20 mouse cellular contexts compared by ENCODE assay signal in the genomic region with DNA sequence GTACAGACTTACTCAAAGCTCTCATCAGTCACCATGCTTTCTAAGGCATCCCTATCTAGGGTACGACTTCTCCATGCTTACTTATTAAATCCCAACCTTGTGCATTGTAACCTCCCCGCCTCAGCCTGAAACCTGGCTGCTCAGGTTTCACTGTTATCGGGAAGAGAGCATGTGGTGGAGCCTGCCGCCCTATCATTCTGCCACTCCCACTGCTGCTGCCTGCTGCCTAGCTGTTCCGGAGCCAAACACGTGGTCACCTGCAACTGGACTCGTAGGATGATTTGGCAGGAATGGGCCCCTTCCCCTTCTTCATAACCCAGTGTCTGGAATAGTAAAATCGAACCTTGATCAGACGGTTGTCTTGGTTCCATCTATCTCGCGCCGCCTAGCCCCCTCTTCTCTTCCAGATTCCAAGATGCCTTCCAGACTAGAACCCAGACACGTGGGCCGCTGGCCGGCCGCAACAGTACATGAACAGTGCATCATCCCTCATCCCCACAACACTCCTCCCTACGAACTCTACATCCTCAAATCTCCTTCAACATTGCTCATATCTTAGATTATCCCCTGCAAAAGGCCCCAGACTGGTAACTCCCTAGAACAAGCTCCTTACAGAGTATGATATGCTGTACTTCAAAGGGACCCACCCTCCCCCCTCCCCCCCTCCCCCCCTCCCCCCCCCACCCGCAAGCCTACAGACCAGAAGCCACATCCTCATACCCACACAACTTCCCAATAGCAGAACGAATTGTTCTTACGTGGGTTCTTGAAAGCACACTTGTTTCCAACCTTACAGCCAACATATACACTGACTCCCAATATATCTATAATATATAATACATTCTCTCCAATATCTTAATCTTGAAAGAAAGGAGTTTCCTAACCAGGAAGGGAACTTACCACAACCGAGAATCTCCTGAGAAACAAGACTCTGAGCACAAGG. TPM values are rescaled to one million over a fixed set of nuclear protein-coding genes. Genes with fewer than 3 reads are reported as not detected.
DNase-seq lines count a peak whose midpoint lies in the region; ATAC-seq and TF ChIP-seq lines count a peak whose summit lies in the region.
"Had no signal": no experiment of that assay in that cellular context is flagged by ENCODE, and none has a peak within 500 bp of the region (broad histone marks: within the 10 kb centered on the region; RNA-seq: fewer than 3 reads in every experiment).

No protein-coding gene starts in this region.

- H3K4me3 ChIP-seq in intestine, embryonic 14.5 days (ENCODE audit: low read depth, low read length), result no peak overlapping the region
- no peak overlapping the region for H3K4me3 ChIP-seq in intestine, postnatal 0 days (ENCODE audit: low read depth, low read length)
- H3K4me3 ChIP-seq in liver, embryonic 14.5 days (ENCODE audit: insufficient read depth in 1 of 2, low read depth in 2 of 2, low read length in 2 of 2), result no peak overlapping the region
- no peak overlapping the region for H3K4me3 ChIP-seq in stomach, embryonic 15.5 days (replicated peaks)
- H3K4me3 ChIP-seq: embryonic facial prominence, embryonic 15.5 days; heart, embryonic 15.5 days; hindbrain, embryonic 15.5 days had no signal

- no peak for DNase-seq in intestine, embryonic 14.5 days (ENCODE audit: low spot score)
- no peak for DNase-seq in liver, embryonic 14.5 days (ENCODE audit: low read depth in 3 of 3, low spot score in 3 of 3)
- no peak for DNase-seq in gastrocnemius, postnatal 10 days
- no peak for DNase-seq in urinary bladder, adult 18-20 months (ENCODE audit: low spot score in 2 of 2)
- no peak for DNase-seq in cerebellum, postnatal 36 days
- DNase-seq: cerebellum, adult 11 months; gastrocnemius, postnatal 36 days; lung, adult 2 months; thymus, postnatal 14 days had no signal

- no peaks in the 10 kb centered on the region for H3K27me3 ChIP-seq in intestine, embryonic 14.5 days (replicated peaks; ENCODE audit: control insufficient read depth, insufficient read depth, low read length)
- no peaks in the 10 kb centered on the region for H3K27me3 ChIP-seq in intestine, postnatal 0 days (replicated peaks; ENCODE audit: control insufficient read depth, insufficient read depth, low read length)
- H3K27me3 ChIP-seq in liver, embryonic 14.5 days (ENCODE audit: control insufficient read depth, insufficient read depth, low read length), result no peaks in the 10 kb centered on the region
- H3K27me3 ChIP-seq in stomach, embryonic 15.5 days (replicated peaks), result no peaks in the 10 kb centered on the region
- H3K27me3 ChIP-seq: embryonic facial prominence, embryonic 15.5 days; heart, embryonic 15.5 days; hindbrain, embryonic 15.5 days had no signal

- ATAC-seq in intestine, embryonic 14.5 days (replicated peaks; ENCODE audit: low FRiP score, low TSS enrichment, low read depth), result peak; percentile 2; the same call in 1 of the 2 replicates
- no peak for ATAC-seq in intestine, postnatal 0 days
- peak; percentile 31 for ATAC-seq in granulocyte monocyte progenitor cell, adult 5-6 weeks (replicated peaks; ENCODE audit: poor library complexity, severe bottlenecking)
- peak; percentile 68 for ATAC-seq in liver, embryonic 14.5 days (ENCODE audit: insufficient read depth)
- peak; percentile 29; the same call in 1 of the 2 replicates for ATAC-seq in stomach, embryonic 15.5 days (ENCODE audit: insufficient read depth, low FRiP score, low read depth)
- ATAC-seq: forebrain, embryonic 14.5 days had no signal

- 69% methylated on average over 20 of the region's 21 CpGs for WGBS in intestine, embryonic 14.5 days
- 54% methylated on average over 20 of the region's 21 CpGs for WGBS in intestine, postnatal 0 days
- WGBS in liver, embryonic 14.5 days (ENCODE audit: insufficient replicate concordance), result 34% methylated on average over 20 of the region's 21 CpGs
- WGBS in stomach, embryonic 15.5 days, result 58% methylated on average over 20 of the region's 21 CpGs

- no peaks in the 10 kb centered on the region for H3K36me3 ChIP-seq in intestine, embryonic 14.5 days (ENCODE audit: control insufficient read depth, insufficient read depth, low read length)
- H3K36me3 ChIP-seq in intestine, postnatal 0 days (ENCODE audit: control insufficient read depth, insufficient read depth), result no peaks in the 10 kb centered on the region
- no peaks in the 10 kb centered on the region for H3K36me3 ChIP-seq in liver, embryonic 14.5 days (replicated peaks; ENCODE audit: control insufficient read depth, insufficient read depth, low read depth)
- no peaks in the 10 kb centered on the region for H3K36me3 ChIP-seq in stomach, embryonic 15.5 days
- H3K36me3 ChIP-seq: embryonic facial prominence, embryonic 15.5 days; heart, embryonic 15.5 days; hindbrain, embryonic 15.5 days had no signal

- H3K4me2 ChIP-seq in intestine, embryonic 14.5 days (ENCODE audit: low read length), result no peak overlapping the region
- no peak overlapping the region for H3K4me2 ChIP-seq in intestine, postnatal 0 days (replicated peaks; ENCODE audit: low read depth)
- H3K4me2 ChIP-seq in liver, embryonic 14.5 days (ENCODE audit: low read depth), result no peak overlapping the region; the same call in 1 of the 2 replicates
- H3K4me2 ChIP-seq in stomach, embryonic 15.5 days, result no peak overlapping the region
- H3K4me2 ChIP-seq: embryonic facial prominence, embryonic 15.5 days; heart, embryonic 15.5 days; hindbrain, embryonic 15.5 days had no signal

- peak; percentile 44 for TF ChIP-seq EP300 in liver, embryonic 14.5 days (IDR thresholded peaks at IDR 0.05; ENCODE audit: low read depth)

- H3K9me3 ChIP-seq in intestine, embryonic 14.5 days (ENCODE audit: control insufficient read depth, low read length), result no peaks in the 10 kb centered on the region
- no peaks in the 10 kb centered on the region for H3K9me3 ChIP-seq in intestine, postnatal 0 days (ENCODE audit: control insufficient read depth)
- H3K9me3 ChIP-seq in liver, embryonic 14.5 days (ENCODE audit: control insufficient read depth, low read length), result no peaks in the 10 kb centered on the region
- H3K9me3 ChIP-seq in stomach, embryonic 15.5 days, result no peaks in the 10 kb centered on the region
- H3K9me3 ChIP-seq: embryonic facial prominence, embryonic 15.5 days; heart, embryonic 15.5 days; hindbrain, embryonic 15.5 days had no signal

- TF ChIP-seq CTCF in intestine, postnatal 0 days (IDR thresholded peaks at IDR 0.05; ENCODE audit: low read depth), result no peak
- no peak for TF ChIP-seq CTCF in liver, embryonic 14.5 days (IDR thresholded peaks at IDR 0.05; ENCODE audit: low read depth)

- H3K4me1 ChIP-seq in intestine, embryonic 14.5 days (replicated peaks; ENCODE audit: control insufficient read depth, insufficient read depth, low read length), result peaks cover 14% of the 10 kb centered on the region
- no peaks in the 10 kb centered on the region; the same call in 1 of the 2 replicates for H3K4me1 ChIP-seq in intestine, postnatal 0 days (replicated peaks; ENCODE audit: control insufficient read depth, insufficient read depth, low read length)
- H3K4me1 ChIP-seq in liver, embryonic 14.5 days (replicated peaks; ENCODE audit: control insufficient read depth in 2 of 2, insufficient read depth in 2 of 2, low read length in 1 of 2), result peaks cover 26 to 39% of the 10 kb centered on the region in 2 experiments
- peaks cover 17% of the 10 kb centered on the region; the same call in 1 of the 2 replicates for H3K4me1 ChIP-seq in stomach, embryonic 15.5 days
- H3K4me1 ChIP-seq: hindbrain, embryonic 15.5 days had no signal

- no peak overlapping the region for H3K27ac ChIP-seq in intestine, embryonic 14.5 days (ENCODE audit: low read depth)
- no peak overlapping the region for H3K27ac ChIP-seq in intestine, postnatal 0 days (ENCODE audit: low read depth, low read length)
- H3K27ac ChIP-seq in liver, embryonic 14.5 days, result no peak overlapping the region
- H3K27ac ChIP-seq in stomach, embryonic 15.5 days, result peak overlapping the region; percentile 68
- H3K27ac ChIP-seq: embryonic facial prominence, embryonic 15.5 days; heart, embryonic 15.5 days; hindbrain, embryonic 15.5 days; kidney, postnatal 0 days; macrophage had no signal

- no peak overlapping the region for H3K9ac ChIP-seq in intestine, embryonic 14.5 days (ENCODE audit: low read length)
- H3K9ac ChIP-seq in intestine, postnatal 0 days (ENCODE audit: low read depth, low read length), result no peak overlapping the region
- H3K9ac ChIP-seq in liver, embryonic 14.5 days (replicated peaks), result no peak overlapping the region
- H3K9ac ChIP-seq in stomach, embryonic 15.5 days, result no peak overlapping the region
- H3K9ac ChIP-seq: embryonic facial prominence, embryonic 15.5 days; heart, embryonic 15.5 days; hindbrain, embryonic 15.5 days had no signal

RNA-seq across cellular contexts. Expression of a gene that starts 9.4 kb away (rescaled TPM):
- not detected in 2 replicates for polyA plus RNA-seq in intestine, embryonic 14.5 days (2014; fragmentation: Nextera tagmentation; extraction: Ambion mirVana)
- polyA plus RNA-seq in intestine, postnatal 0 days (2015; fragmentation: Nextera tagmentation; extraction: Ambion mirVana), result not detected in 2 replicates
- not detected in 2 replicates for total RNA-seq in granulocyte monocyte progenitor cell, adult 5-6 weeks (2014; fragmentation: Nextera tagmentation)
- total RNA-seq in granulocyte monocyte progenitor cell, adult 5-6 weeks (2017), result not detected in 2 replicates
- not detected in 2 replicates for polyA plus RNA-seq in liver, embryonic 14.5 days (2012; rRNA removed)
- polyA plus RNA-seq in liver, embryonic 14.5 days (2014; fragmentation: Nextera tagmentation; extraction: Ambion mirVana), result not detected in 2 replicates
- not detected in 2 replicates for polyA plus RNA-seq in stomach, embryonic 15.5 days (2015; fragmentation: Nextera tagmentation; extraction: Ambion mirVana)
- total RNA-seq in gastrocnemius, postnatal 10 days (2021), result not detected
- total RNA-seq: gastrocnemius, postnatal 36 days; layer of hippocampus, postnatal 14 days; left cerebral cortex, postnatal 36 days had no signal
- polyA plus RNA-seq: embryonic facial prominence, embryonic 15.5 days; forebrain, embryonic 14.5 days; heart, embryonic 15.5 days; hindbrain, embryonic 15.5 days; kidney, postnatal 0 days; lung, adult 2 months; macrophage had no signal

RNA-seq across cellular contexts. Expression of a gene that starts 20.6 kb away (rescaled TPM):
- 0.78 and 1.2 TPM in 2 replicates for polyA plus RNA-seq in intestine, embryonic 14.5 days (2014; fragmentation: Nextera tagmentation; extraction: Ambion mirVana)
- 0.93 and 1.0 TPM in 2 replicates for polyA plus RNA-seq in intestine, postnatal 0 days (2015; fragmentation: Nextera tagmentation; extraction: Ambion mirVana)
- 17.9 and 48.1 TPM in 2 replicates for total RNA-seq in granulocyte monocyte progenitor cell, adult 5-6 weeks (2014; fragmentation: Nextera tagmentation)
- 22.5 and 42.5 TPM in 2 replicates for total RNA-seq in granulocyte monocyte progenitor cell, adult 5-6 weeks (2017)
- 8.3 and 9.2 TPM in 2 replicates for polyA plus RNA-seq in liver, embryonic 14.5 days (2012; rRNA removed)
- polyA plus RNA-seq in liver, embryonic 14.5 days (2014; fragmentation: Nextera tagmentation; extraction: Ambion mirVana), result 6.0 and 9.6 TPM in 2 replicates
- 7.6 and 8.1 TPM in 2 replicates for polyA plus RNA-seq in stomach, embryonic 15.5 days (2015; fragmentation: Nextera tagmentation; extraction: Ambion mirVana)
- under 1 TPM; 0.49 to 0.84 TPM for total RNA-seq in gastrocnemius, postnatal 10 days (2021)
- total RNA-seq: gastrocnemius, postnatal 36 days; layer of hippocampus, postnatal 14 days; left cerebral cortex, postnatal 36 days had no signal

RNA-seq across cellular contexts. Expression of a gene that starts 22.5 kb away (rescaled TPM):
- polyA plus RNA-seq in intestine, embryonic 14.5 days (2014; fragmentation: Nextera tagmentation; extraction: Ambion mirVana), result 9.2 and 13.6 TPM in 2 replicates
- polyA plus RNA-seq in intestine, postnatal 0 days (2015; fragmentation: Nextera tagmentation; extraction: Ambion mirVana), result 1.9 and 2.9 TPM in 2 replicates
- 0.60 and 3.6 TPM in 2 replicates for total RNA-seq in granulocyte monocyte progenitor cell, adult 5-6 weeks (2014; fragmentation: Nextera tagmentation)
- 0.26 TPM in 1 of 2 replicates, not detected in the other for total RNA-seq in granulocyte monocyte progenitor cell, adult 5-6 weeks (2017)
- 0.64 and 0.84 TPM in 2 replicates for polyA plus RNA-seq in liver, embryonic 14.5 days (2012; rRNA removed)
- 0.39 and 0.68 TPM in 2 replicates for polyA plus RNA-seq in liver, embryonic 14.5 days (2014; fragmentation: Nextera tagmentation; extraction: Ambion mirVana)
- 7.0 and 9.2 TPM in 2 replicates for polyA plus RNA-seq in stomach, embryonic 15.5 days (2015; fragmentation: Nextera tagmentation; extraction: Ambion mirVana)
- under 1 TPM; 0.11 to 0.38 TPM for total RNA-seq in gastrocnemius, postnatal 10 days (2021)
- polyA plus RNA-seq: macrophage had no signal

RNA-seq across cellular contexts. Expression of a gene that starts 27.8 kb away (rescaled TPM):
- polyA plus RNA-seq in intestine, embryonic 14.5 days (2014; fragmentation: Nextera tagmentation; extraction: Ambion mirVana), result 295 and 303 TPM in 2 replicates
- 324 and 334 TPM in 2 replicates for polyA plus RNA-seq in intestine, postnatal 0 days (2015; fragmentation: Nextera tagmentation; extraction: Ambion mirVana)
- total RNA-seq in granulocyte monocyte progenitor cell, adult 5-6 weeks (2014; fragmentation: Nextera tagmentation), result 146 and 224 TPM in 2 replicates
- 55.6 and 69.2 TPM in 2 replicates for total RNA-seq in granulocyte monocyte progenitor cell, adult 5-6 weeks (2017)
- polyA plus RNA-seq in liver, embryonic 14.5 days (2012; rRNA removed), result 27.8 and 30.8 TPM in 2 replicates
- polyA plus RNA-seq in liver, embryonic 14.5 days (2014; fragmentation: Nextera tagmentation; extraction: Ambion mirVana), result 61.5 and 73.5 TPM in 2 replicates
- 368 and 413 TPM in 2 replicates for polyA plus RNA-seq in stomach, embryonic 15.5 days (2015; fragmentation: Nextera tagmentation; extraction: Ambion mirVana)
- total RNA-seq in gastrocnemius, postnatal 10 days (2021), result 10 to 100 TPM; 54.7 to 70.0 TPM

RNA-seq across cellular contexts. Expression of a gene that starts 39.7 kb away (rescaled TPM):
- 11.6 and 14.7 TPM in 2 replicates for polyA plus RNA-seq in intestine, embryonic 14.5 days (2014; fragmentation: Nextera tagmentation; extraction: Ambion mirVana)
- polyA plus RNA-seq in intestine, postnatal 0 days (2015; fragmentation: Nextera tagmentation; extraction: Ambion mirVana), result 35.3 and 38.6 TPM in 2 replicates
- 1.4 and 2.2 TPM in 2 replicates for total RNA-seq in granulocyte monocyte progenitor cell, adult 5-6 weeks (2014; fragmentation: Nextera tagmentation)
- total RNA-seq in granulocyte monocyte progenitor cell, adult 5-6 weeks (2017), result 0.52 and 2.7 TPM in 2 replicates
- 0.33 and 0.51 TPM in 2 replicates for polyA plus RNA-seq in liver, embryonic 14.5 days (2012; rRNA removed)
- polyA plus RNA-seq in liver, embryonic 14.5 days (2014; fragmentation: Nextera tagmentation; extraction: Ambion mirVana), result 0.36 and 0.80 TPM in 2 replicates
- polyA plus RNA-seq in stomach, embryonic 15.5 days (2015; fragmentation: Nextera tagmentation; extraction: Ambion mirVana), result 38.4 and 47.2 TPM in 2 replicates
- total RNA-seq in gastrocnemius, postnatal 10 days (2021), result not detected
- total RNA-seq: layer of hippocampus, postnatal 14 days; left cerebral cortex, postnatal 36 days had no signal
- polyA plus RNA-seq: forebrain, embryonic 14.5 days; macrophage had no signal
